Mouse (Mus musculus) left cerebral cortex, adult 11 months (tissue): Measurements from ENCODE around the gene Cuedc1.

ENCODE experiments used
- DNase-seq: peaks from one replicate; pipeline ENCODE4 v3.0.0; 2022; ENCODE audit warnings: low spot score

Gene Cuedc1

DNA sequence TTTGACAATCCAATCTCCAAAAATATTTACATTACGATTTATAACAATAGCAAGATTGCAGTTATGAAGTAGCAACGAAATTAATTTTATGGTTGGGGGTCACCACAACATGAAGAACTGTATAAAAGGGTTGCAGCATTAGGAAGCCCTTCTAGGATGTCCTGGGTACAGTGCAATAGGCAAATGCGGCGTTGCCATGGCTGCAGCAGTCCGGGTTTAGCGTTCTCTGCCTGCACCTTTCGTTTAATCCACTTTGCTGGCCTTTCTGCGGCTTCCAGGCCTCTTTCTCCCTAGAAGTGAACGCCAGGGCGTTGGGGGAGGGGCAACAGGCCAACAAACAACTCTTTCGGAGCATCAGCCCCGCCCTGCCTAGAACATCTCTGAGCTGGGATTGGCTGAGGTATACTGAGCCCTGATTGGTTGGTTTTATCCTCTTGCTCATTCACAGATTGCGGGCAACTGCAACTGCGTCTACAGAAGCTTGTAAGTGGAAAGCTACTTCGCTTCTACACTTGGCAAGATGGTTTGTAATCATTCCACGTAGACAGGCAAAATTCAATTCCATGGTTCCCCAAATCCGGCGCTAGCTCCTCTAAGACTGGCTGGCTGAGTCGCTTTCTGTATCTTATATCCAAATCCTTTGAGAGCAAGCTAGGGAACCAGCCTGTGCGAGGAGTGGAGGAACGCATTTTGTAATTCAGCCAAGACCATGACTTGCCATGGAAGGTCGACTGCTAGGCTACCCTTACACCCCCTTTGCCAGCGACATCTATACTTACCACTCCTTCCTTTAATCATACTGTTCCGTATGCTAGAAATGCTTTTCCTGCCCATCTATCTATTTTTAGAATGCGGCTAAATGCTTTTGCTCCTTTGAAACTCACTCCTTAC is 10.9 kb upstream of the Cuedc1 start:
- DNase-seq = peak; percentile 83

- no peak for DNase-seq
Measured at GRCm38 (mm10) chr11:88089150-88089549, 8.7 kb upstream of the Cuedc1 start.

- no peak for DNase-seq
Measured at GRCm38 (mm10) chr11:88090293-88090692, 7.6 kb upstream of the Cuedc1 start.

- no peak for DNase-seq
Measured at GRCm38 (mm10) chr11:88091949-88092348, 5.9 kb upstream of the Cuedc1 start.

- DNase-seq = no peak
Measured at GRCm38 (mm10) chr11:88097173-88097572, 685 bp upstream of the Cuedc1 start.

DNA sequence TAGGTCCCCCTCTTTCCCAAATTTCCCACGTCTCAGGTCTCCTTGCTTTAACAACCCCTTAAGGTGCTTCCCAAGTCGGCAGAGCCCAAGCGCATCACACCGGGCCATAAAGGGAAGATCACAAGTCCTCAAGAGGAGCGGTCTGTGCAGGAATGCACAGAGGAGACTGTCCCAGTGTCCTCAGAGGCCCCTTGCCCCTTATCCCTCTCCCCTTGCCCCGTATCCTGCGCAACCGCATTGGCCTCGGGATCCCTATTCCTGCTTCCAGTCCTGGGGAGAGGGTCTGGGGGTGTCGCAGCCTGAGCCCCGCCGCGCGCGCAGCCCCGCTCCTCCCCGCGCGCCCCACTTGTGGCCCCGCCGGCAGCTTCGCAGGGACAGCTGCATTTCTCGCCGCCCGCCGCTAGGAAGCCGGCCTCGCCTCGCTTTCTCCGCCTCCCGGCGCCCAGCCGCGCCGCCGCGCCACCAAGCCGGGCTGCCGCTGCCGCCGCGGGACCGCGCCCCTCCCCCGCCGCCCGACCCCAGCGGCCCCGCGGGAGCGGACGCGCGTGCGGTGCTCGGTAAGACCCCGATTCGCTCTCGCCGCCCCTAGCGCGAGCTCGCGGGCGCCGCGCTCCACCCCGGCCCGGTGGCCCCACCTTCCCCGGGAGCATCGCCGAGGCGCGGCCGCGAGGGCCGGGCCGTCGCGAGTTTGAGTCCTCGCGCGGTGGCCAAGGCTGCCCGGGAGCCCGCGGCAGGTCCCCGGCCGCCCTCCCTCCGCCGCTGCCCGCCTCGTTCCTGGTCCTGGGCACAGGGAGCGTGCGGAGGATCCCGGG is 1.1 kb downstream of the Cuedc1 start:
- DNase-seq = peak; percentile 57

DNA sequence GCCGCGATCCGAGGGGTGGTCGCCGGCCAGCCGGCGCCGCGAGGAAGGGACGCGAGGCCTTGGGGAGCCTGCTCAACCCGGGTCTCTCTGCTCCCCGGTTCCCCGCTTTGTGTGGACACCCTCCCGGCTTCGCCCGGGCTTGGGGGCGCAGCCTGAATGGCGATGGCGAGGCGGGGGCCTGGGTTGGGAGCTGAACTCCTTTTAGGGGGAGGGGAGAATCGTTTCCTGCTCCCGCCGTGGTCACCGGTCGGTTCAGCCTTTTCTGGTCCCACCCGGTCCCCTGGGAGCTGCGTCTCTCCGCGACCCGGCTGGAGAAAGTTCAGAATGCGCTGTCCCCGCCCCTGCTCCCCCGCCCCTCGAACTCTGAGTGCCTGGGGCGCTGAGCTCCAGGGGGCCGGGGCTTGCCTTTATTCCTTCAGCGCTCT is 1.8 kb downstream of the Cuedc1 start:
- no peak for DNase-seq

DNA sequence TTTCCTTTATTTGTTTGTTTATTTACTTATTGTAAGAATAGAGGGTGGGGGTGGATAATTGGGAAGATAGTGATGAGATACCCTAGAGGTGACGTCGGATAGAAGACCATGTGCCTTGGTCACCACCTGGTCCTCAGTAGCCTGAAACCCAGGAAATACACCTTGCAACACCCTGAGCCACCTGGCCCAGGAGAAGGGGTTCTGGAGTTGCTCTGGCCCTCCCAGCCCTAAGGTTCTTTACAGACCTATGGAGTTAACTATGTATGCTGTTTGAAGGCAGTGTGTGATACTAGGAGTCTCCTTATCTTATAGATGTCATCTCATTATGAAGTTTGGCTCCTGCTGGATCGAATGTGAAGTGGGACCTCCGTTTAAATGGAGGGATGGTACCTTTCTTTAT is 2.3 kb downstream of the Cuedc1 start:
- no peak for DNase-seq

- DNase-seq = no peak
Measured at GRCm38 (mm10) chr11:88103214-88103941, 5.5 kb downstream of the Cuedc1 start.

GRCm38 (mm10) chr11:88105494-88106291 is 7.8 kb downstream of the Cuedc1 start:
- DNase-seq = no peak

DNA sequence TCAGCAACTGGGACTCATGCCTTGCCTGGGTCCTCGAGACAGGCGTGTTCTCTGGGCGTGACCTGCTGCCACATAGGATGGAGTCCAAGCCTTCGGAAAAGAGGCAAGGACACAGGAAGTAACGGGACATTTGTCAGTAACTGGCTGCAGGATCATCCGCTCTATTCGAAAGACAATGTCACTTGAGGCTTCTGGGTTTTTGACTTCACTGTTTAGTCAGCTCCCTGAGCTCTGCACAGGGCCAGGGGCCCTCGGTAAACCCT is 8.4 kb downstream of the Cuedc1 start:
- no peak for DNase-seq

- no peak for DNase-seq
Measured at GRCm38 (mm10) chr11:88107365-88107764, 9.5 kb downstream of the Cuedc1 start.

GRCm38 (mm10) chr11:88110031-88110594 is 12.3 kb downstream of the Cuedc1 start:
- DNase-seq = no peak

GRCm38 (mm10) chr11:88112078-88112477 is 14.2 kb downstream of the Cuedc1 start:
- DNase-seq = no peak

GRCm38 (mm10) chr11:88112677-88113333 is 14.9 kb downstream of the Cuedc1 start:
- no peak for DNase-seq

GRCm38 (mm10) chr11:88113543-88114271 is 15.8 kb downstream of the Cuedc1 start:
- DNase-seq = no peak

- DNase-seq = no peak
Measured at GRCm38 (mm10) chr11:88114871-88115301, 17.0 kb downstream of the Cuedc1 start.

GRCm38 (mm10) chr11:88116568-88116967 is 18.7 kb downstream of the Cuedc1 start:
- DNase-seq = no peak

GRCm38 (mm10) chr11:88117356-88118090 is 19.7 kb downstream of the Cuedc1 start:
- no peak for DNase-seq

DNA sequence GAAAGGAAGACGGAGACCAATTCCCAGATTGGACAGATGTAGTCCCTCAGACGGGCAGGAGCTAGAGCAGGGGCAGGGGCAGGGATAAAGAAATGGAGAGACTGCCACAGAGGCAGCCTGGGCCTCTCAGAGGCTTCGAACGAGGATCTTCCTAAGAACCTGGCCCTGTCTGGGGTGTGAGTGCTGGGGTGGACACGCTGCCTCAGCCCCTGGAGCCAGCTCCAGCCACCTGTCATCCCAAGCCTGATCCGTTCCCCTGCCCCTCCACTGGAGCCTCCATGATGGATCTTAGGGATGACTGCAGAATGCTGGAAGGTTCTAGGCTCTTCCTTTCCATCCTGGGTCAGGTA is 20.2 kb downstream of the Cuedc1 start:
- no peak for DNase-seq
